Mouse (Mus musculus): ENCODE results near the gene Edar.
"Not testable (repeated sequence)": the region's sequence is repeated elsewhere in the genome, so short reads cannot be mapped to it uniquely, and the experiment has no call there.

The Edar gene

DNA sequence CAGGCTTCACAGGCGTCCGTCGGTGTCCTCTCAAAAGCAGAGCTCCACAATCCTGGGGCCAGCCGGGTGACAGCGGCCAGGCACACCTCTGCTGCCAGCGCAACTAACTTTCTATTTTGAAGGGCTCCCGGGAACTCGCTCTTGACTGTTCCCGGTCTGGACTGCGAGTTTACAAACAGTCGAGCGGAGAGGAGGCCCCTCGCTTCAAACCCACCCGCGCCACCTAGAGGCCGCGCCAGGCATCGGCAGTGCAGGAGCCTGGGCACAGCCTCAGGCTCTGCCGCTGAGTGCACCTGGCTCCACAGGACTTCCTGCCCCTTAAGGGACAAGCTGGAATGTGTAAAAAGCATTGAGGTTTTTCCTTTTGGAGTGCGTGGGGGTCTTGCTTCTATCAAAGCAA lies at the start of gene Edar:
TSS of gene Edar (minus strand) at position 122 of the 400 bp plus-strand sequence.
- DNase-seq (ENCODE audit: low spot score) = no peak

DNA sequence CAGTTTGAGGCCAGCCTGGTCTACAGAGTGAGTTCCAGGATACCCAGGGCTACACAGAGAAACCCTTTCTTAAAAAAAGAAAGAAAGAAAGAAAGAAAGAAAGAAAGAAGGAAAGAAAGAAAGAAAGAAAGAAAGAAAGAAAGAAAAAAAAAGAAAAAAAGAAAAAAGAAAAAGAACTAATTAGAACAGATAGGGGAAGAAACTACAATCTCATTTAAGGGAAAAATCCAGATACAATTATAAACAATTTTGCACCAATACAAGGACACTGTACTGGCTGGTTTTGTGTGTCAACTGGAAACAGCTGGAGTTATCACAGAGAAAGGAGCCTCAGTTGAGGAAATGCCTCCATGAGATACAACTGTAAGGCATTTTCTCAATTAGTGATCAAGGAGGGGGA lies 42.7 kb upstream of the Edar start, which contains the start of gene Gm17542:
TSS of gene Gm17542 (minus strand) at position 101 of the 400 bp plus-strand sequence.
- DNase-seq (ENCODE audit: low spot score) = not testable (repeated sequence)

DNA sequence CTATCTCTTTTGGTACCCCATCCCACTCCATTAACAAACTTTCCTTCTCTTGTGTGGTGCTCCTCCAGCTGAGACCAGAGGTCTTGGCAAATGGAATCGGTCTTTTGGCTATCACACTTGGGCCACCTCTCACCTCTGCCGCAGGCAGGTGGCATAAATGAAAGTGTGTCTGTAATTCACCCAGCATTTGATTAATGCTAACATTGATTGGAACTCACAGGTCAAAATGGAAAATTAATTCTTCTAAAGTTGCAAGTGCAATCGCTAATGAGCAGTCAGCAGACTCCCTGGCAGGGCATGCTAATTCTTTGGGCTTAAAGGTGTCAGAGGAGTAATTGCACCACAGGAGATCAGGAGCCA lies 39.3 kb upstream of the Edar start:
- DNase-seq (ENCODE audit: low spot score) = no peak

DNA sequence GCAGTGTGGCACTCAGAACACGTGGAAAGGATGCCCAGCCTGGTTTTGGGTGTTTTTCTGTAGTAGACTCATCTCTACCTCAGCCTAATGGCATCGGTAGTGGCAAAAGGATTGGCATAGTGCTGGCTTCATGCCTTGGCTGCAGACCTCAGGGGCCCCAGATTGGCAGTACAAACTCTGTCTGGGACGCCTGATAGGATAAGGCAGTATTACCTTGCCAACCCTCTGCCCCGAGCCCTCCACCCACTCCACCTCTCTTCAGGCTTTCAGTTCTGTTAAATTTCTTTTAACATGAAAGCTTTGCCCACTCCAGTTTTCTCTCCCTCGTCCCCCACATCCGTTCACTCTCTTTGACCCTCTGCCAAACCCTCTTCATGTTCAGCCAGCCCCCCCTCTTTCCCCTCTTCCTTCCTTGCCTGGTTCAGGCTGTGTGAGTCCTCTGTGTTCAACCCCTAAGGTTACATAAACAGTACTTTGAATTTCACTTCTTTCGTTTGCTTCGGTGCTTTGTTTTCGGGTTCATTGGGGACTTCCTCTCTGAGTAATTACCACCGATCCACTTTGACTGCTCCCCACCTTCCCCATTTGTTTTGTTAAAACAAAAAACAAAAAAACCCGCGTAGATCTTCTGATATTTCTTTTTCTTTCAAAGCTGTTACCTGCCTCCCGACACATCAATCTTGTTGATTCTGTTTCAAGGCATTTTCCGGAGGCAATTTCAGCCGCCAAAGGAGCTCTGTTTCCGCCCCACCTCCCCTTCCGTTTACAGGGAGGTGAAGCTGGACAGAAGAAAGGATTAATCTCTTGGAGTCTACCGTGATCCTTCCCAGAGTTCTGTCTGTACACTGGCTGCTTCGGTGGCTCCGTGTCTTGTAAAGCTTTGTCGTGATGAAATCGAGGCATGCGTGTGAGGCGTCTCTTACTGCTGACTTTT lies 38.7 kb upstream of the Edar start:
- DNase-seq (ENCODE audit: low spot score) = no peak

DNA sequence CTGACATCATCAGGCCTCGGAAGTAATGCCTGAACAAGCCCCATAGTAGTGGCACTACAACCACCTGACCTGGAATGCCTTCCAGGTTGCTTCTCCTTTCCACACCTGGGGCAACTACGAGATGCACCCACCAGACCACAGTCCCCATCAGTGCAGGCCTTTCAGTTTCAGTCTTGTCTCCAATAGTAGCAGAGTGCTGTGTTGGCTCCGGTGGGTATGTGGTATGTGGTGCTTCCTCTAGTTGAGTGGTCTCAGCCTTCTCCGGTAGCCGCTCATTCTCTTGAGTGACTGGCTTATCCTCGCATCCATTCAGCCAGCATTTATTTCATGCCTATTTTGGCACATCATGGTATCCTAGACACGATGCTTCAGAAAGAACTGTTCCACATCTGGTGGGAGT lies 37.8 kb upstream of the Edar start:
- no peak for DNase-seq (ENCODE audit: low spot score)

DNA sequence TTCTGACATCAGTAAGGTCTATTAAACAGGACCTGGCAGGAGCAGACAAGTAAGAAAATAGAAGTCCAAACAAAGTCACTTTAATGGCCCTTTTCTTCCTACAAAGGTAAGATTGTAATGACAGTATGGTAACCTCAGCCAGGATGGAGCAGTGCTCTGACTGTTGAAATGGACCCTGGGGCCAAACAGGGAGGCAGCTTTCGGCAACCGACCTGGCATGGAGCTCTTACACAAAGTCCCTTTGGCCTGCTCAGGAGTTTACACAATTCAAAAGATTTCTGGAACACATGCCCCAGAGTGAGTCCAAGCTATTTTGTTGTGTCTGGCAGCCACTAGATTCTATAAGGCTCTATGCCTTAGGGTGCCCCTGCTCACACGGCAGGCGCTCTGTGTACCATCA lies 33.6 kb upstream of the Edar start:
- peak; percentile 14 for DNase-seq (ENCODE audit: low spot score)

DNA sequence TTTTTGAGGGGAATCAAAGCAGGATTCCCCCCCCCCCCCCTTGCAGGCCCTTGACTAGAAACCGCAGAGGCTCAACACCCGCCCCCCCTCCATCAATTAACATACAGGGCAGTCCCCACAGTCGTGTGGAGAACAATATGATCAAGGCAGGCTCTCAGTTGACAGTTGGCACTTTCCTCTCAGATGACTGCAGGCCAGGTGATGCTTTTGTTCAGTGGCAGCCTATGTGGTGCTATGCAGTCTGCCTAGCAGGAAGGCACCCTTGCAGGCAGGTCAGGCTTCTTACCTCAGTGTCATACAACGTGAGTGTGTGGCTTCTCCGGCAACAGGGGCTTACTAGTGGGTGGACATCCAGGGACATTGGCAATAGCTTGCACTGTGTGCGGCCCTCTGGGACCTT lies 25.1 kb upstream of the Edar start:
- no peak for DNase-seq (ENCODE audit: low spot score)

DNA sequence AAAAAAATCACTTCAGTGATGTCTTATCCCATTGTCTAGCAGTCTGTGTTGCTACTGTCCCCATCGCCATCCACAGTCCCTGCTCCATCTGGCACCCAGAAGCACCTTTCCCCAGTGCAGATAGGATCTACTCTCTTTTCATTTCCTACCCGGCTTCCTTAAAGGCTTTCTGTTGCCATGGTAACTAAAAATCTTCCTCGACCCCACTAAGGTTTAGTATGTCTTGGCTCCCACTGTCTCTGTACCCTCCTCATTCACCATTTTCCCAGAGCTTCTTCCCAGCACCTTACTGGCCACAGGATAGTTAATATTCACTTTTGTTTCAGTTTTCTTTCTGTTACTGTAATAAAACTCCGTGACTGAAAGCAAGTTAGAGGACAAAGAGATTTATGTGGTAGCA lies 24.7 kb upstream of the Edar start:
- DNase-seq (ENCODE audit: low spot score) = no peak

DNA sequence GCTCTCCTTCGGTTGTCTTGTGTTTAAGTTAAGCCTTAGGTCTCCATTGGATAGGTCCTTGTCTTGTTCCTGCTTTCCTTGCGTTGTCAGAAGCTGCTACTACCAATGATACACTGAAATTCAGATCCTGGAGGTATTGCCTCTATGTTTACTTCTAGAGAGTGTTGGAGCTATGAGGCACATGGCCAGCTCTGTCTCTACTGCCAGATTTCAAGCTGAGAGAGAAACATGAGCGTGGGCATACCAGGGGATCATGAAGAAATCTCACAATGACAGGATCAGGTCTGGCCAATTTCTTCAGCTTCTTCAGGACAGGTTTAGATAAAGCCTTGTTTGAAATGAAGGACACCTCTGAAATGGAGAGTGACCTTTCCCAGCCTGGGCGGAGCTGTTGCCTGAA lies 23.5 kb upstream of the Edar start:
- no peak for DNase-seq (ENCODE audit: low spot score)

DNA sequence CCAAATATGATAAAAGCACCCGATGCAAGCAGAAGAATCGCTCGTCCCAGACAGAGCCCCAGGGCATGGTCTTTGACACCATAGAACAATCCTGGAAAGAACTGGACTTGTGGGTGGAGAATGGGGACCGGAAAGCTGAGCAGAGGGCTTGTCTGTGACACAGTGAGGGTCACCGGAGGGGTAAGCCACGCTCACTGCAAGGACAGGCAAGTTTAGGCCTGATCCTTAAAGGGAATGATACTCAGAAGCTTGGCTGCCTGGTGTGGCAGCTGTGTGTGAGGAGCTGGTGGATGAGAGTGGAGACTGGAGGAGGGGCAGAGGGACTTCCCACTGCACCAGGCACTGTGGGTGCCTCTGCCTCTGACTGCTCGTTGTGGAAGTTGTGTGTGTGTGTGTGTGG lies 15.6 kb upstream of the Edar start:
- DNase-seq (ENCODE audit: low spot score) = no peak

DNA sequence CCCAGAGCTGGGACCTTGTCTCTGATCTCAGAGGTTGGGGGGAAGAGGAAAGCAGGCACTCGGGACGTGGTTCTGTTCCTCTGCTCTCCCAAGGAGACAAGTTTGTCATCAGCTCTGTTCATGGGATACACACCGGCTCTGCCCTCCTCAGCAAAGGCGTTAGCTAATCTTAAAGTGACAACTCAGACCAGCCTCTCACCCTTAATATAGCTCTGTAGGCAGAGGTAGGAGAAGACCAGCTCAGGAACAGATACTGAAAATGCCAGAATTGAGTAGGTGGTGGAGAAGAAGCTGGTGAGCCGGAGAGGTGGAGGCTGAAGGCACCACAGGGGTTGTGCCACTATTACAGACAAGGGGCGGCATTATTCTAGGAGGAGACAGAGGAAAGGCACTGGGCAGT lies 3.8 kb upstream of the Edar start:
- no peak for DNase-seq (ENCODE audit: low spot score)

DNA sequence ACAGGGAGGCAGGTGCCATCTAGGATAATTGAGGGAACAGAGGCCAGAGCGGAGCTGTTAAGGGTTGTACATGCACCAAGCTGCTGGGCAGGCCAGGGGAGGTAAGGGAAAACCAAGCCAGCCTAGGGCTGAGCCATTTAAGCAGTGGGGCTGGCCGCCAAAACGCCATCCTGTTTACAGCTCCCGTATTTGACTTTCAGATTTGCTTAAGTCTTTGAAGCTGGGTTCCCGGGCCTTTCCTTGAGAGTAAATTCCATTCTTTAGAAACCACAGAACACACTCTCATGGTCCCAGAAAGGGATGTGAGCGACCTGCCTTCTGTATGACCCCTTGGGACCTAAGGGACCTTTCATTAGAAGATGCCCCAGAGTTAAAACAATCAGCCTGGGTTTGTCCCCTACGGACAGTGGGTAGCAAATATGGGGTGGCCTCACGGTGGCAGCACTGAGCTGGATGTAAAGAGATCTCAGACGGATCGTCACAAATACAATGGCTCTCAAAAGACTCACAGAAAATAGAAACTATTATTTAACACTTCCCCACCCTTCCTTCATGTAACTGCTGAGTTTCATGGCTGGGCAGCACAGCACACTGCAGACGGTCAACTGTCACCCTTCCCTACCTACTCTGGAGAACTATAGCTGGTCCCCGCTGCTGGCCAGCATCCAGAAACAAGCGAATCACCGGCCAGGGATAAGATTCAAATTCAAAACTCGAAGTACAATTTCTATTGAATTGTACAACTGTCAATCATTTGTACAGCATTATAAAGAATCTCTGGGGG lies 2.0 kb downstream of the Edar start:
- peak; percentile 36 for DNase-seq (ENCODE audit: low spot score)

DNA sequence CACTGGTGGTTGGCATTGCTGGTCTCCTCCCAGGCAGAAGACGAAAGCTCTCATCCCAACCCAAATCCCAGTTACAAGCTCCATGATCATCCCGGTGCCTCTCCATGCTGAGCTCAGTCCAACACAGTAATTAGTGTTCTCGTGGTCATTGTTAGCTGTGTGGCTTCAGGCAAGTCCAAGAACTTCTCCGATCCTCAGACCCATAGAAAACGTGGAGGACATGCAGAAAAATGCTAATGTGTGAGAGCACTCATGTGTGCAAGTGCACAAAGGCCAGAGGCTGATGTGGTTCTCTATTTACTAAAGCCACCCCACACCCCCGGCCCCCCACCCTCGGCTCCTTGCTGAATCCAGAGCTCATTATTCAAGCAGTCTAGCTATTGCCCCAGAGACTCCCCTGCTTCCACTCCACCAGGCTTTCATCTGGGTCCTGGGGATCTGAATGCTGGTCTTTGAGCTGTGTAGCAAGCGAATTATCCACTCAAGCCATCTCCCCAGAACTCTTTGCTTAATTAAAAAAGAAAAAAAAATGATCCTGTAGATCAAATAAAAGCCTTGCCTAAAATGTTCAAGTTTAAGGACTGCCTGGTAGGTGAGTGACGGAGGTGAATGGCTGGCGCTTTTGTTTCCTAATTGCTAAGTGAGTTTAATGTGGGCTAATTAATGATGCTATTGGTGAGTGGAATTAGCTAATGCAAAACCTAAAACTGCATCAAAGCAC lies 2.7 kb downstream of the Edar start:
- DNase-seq (ENCODE audit: low spot score) = no peak

DNA sequence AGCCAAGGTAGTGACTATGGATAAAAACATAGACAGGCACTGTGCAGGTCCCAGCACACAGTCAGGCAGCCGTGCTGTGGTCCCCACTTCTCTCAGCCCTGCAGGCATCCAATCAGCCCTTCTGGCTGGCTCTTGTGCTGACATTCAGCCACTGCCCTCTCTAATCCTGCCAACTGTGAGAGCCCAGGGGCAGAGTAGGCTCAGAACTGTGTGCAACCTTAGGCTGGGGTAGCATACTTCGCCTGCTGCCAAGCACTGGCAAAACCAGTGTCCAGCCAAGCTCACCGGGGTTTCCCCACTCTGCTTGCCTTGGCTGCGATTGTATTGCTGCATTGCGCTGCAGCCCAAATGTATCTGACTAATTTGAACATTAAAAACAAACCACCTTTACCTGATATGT lies 11.6 kb downstream of the Edar start:
- DNase-seq (ENCODE audit: low spot score) = peak; percentile 10

DNA sequence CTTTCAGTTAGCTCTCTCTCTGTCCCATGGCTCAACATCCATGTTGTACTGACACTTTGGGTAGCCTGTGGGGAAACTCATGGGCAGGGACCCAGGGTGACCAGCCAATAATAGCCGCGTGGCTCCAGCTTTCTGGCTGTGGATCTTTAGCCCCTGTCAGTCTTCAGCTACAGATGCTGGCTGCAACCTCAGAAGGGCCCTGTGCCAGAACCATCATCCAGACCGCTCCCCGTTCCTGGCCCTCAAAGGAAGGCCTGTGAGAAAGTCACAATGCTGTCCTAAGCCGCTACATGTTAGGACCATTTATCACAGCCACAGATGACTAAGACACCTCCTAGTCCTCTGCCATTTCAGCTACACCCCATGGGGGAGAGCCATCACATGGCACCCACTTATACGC lies 12.0 kb downstream of the Edar start:
- DNase-seq (ENCODE audit: low spot score) = peak; percentile 3

DNA sequence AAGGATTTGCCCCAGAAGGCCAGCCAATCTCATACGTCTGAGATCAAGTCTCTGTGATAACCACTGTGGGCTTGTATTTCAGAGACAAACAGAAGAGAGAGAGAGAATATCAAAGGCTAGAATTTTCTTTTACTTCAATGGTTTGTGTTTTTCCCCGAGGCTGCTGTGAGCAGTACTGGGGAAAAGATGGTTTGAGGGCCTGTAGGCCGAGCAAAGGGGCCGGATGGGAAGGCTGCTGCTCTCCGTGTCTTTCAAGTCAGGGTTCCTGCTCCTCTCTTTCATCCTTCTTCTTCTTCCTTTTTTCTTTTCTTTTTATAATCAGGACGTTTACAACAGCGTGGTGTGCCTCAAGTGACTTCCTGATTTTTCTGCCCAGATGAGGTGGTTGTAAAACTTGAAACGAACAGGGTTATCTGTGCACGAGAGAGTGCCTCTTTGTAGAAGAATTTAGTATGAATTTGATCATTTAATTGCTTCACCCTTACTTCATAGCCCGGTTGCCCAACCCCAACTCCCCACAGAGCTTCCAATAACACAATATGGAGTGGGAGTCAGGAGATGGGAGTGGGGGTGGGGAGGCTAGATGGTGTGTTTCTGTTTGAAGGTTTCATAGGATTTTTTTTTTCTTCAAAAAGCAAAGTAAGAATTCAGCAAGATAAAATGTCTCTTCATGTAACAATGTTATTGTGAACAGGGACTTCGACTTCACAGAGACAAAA lies 16.0 kb downstream of the Edar start:
- no peak for DNase-seq (ENCODE audit: low spot score)

DNA sequence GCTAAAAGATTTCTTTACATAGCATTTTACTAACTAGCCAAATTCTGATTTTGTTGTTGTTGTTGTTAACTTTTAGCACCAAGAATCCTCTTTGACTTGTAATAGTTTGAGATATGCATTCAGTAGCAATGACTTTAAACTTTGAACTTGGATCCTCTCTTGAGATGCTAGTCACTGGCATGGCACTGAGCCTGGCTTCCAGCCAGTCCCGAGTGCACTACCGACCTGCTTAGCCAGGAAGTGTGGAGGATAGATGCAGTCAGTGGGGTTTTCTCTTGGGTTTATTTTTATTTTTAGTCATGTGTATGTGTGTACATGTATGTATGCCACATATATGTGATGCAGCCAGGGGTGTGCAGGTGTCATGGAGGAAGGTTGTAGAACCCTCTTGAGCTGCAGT lies 17.7 kb downstream of the Edar start:
- no peak for DNase-seq (ENCODE audit: low spot score)

DNA sequence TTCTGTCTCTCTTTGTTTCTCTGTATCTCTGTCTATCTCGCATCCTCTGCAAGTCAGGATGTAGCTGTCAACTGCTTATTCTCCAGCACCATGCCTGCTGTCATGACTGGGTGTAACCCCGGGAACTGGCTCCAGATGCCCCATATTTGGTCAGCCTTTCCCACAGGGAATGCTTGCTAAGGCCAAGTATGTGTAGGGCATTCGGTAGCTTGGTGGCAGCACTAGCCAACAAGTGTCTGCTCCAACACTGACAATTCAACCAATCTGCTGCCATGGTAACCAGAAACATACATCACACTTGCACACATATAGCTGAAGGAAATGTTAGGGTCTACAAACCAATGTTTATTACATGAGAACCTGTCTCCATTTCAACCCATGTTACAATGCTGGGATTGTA lies 21.8 kb downstream of the Edar start:
- DNase-seq (ENCODE audit: low spot score) = no peak

DNA sequence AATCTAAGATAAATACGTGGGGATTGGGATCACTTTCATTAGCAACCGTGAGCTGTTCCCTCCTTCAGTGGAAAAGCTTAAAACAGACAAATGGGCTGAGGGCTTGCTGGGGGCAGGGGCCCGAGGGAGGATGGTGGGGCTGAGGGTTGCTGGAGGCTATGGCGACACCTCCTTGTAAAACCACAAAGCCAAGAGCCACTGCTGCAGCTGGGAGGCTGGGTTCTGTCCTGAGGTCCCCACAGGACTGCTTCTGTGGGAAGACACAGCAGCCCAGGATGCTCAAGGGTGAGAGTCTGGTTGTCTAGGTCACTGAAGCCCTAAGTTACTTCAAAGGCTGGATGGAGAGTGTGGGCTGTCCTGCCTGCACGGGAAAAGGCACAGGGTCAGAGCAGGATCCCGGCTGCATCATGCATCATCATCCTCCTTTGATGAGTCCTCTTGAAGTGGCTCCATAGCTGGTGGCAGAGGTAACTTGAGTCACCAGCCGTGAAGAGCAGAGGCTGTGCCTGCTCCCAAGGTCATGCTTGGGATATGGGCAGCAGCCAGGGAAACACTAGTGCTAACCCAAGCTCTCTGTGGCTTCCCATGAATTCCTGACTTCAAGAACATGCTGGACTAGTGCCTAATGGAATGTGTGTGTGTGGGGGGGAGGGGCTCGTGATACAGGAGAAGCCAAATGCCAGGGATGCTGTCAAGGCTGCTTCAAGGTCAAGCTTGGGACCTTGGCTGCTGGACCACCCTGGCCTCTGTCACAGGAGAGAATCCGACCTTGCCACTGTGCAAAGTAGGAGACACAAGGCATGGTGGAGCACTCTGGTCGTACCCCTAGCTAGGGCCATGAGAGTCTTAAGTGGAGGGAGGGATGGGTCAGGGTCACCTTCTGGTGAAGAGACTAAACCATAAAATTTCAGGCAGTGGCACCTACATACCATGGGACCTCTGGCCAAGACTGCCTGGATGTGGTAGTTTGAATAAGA lies 22.7 kb downstream of the Edar start:
- no peak for DNase-seq (ENCODE audit: low spot score)

DNA sequence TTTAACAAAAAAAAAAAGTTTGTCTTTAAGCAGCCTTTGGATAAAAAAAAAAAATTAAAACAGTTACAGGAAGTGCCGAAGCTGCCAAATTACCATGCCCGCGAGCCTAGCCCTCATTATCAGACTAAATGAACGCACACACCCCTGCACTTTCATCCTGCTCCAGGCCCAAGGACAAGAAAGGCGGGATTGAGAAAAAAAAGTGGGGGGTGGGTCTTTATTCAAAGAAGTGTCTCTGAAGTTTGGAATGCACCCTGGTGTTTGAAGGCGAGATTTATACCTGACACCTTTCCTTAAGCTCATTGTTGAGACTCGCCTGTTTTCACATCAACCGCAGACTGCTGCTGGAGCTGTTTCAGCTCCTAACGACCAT lies 23.4 kb downstream of the Edar start:
- DNase-seq (ENCODE audit: low spot score) = no peak
